Mouse (Mus musculus): ENCODE data around the gene Ttc33.

GRCm38 (mm10) chr15:5185366-5186292, at the start of gene Ttc33:
- TF ChIP-seq POLR2A (IDR thresholded peaks at IDR 0.05; ENCODE audit: control insufficient read depth in 1 of 2, insufficient read depth in 1 of 2, low read depth in 1 of 2, low read length in 2 of 2, poor library complexity in 1 of 2) = peak; percentile 24 to 60; a peak in 2 of 4 replicates
- peak in 2 of 3 experiments; percentile 44 to 46; a peak in 5 of 6 replicates for TF ChIP-seq CTCF (IDR thresholded peaks at IDR 0.05 in 2 of 3, conservative IDR thresholded peaks at IDR 0.05 in 1 of 3; ENCODE audit: control insufficient read depth in 1 of 3, insufficient read depth in 1 of 3, low read depth in 2 of 3, low read length in 3 of 3, poor library complexity in 1 of 3, severe bottlenecking in 1 of 3)
